In genomic region chr9:108138118-108138517, GRCm38 (mm10) we compare ENCODE assay signal across 14 mouse cellular contexts. TPM values are rescaled to one million over a fixed set of nuclear protein-coding genes. Genes with fewer than 3 reads are reported as not detected.
"Had no signal": no experiment of that assay in that cellular context is flagged by ENCODE, and none has a peak within 500 bp of the region (broad histone marks: within the 10 kb centered on the region; RNA-seq: fewer than 3 reads in every experiment).

No protein-coding gene starts in this region.

- DNase-seq: kidney, adult 11 months; kidney, adult 9 months; kidney, postnatal 36 days; lung, adult 2 months; lung, postnatal 36 days; thymus, postnatal 36 days had no signal

- H3K4me2 ChIP-seq: liver, embryonic 15.5 days; midbrain, embryonic 15.5 days; neural tube, embryonic 13.5 days; stomach, embryonic 15.5 days had no signal

- H3K36me3 ChIP-seq: limb, embryonic 12.5 days; liver, embryonic 15.5 days; stomach, embryonic 15.5 days had no signal

- H3K27ac ChIP-seq: kidney, postnatal 0 days; limb, embryonic 12.5 days; liver, embryonic 15.5 days; midbrain, embryonic 10.5 days; midbrain, embryonic 15.5 days; neural tube, embryonic 13.5 days; stomach, embryonic 15.5 days had no signal

- H3K4me1 ChIP-seq: liver, embryonic 15.5 days; midbrain, embryonic 15.5 days; neural tube, embryonic 13.5 days had no signal

- ATAC-seq: lung, postnatal 0 days; midbrain, embryonic 15.5 days had no signal

- H3K27me3 ChIP-seq: midbrain, embryonic 15.5 days; neural tube, embryonic 13.5 days; stomach, embryonic 15.5 days had no signal

- H3K4me3 ChIP-seq: limb, embryonic 12.5 days; liver, embryonic 15.5 days; midbrain, embryonic 10.5 days; midbrain, embryonic 15.5 days; neural tube, embryonic 13.5 days; stomach, embryonic 15.5 days had no signal

- H3K9me3 ChIP-seq: liver, embryonic 15.5 days; midbrain, embryonic 10.5 days; midbrain, embryonic 15.5 days; neural tube, embryonic 13.5 days; stomach, embryonic 15.5 days had no signal

- H3K9ac ChIP-seq: limb, embryonic 12.5 days; liver, embryonic 15.5 days; midbrain, embryonic 15.5 days; neural tube, embryonic 13.5 days; stomach, embryonic 15.5 days had no signal

RNA-seq across cellular contexts. Expression of gene Mst1, which starts 57.9 kb away (rescaled TPM):
- polyA plus RNA-seq: midbrain, embryonic 15.5 days had no signal
